Mouse (Mus musculus) intestine, postnatal 0 days (tissue): ENCODE measurements at regions not wholly inside any gene's neighbourhood (a gene's known extent, or its start where the extent isn't known, plus 50 kb on each side); places are given as distances from the start of the nearest gene placed in this dataset.
A peak's percentile ranks its signal among the peaks of the same experiment; 100 is the strongest.

Source experiments
- ATAC-seq: fragments of 200-750 bp; cut with Nextera tagmentation; 2 replicates; pipeline ENCODE4 v1.8.0; 2017; ENCODE audit warnings: mild to moderate bottlenecking, moderate TSS enrichment, moderate library complexity
- H3K27ac ChIP-seq: fragments of 300-500 bp; sonication (generic); 2 replicates; pipeline ENCODE4 v1.5.1; 2014; ENCODE audit warnings: mild to moderate bottlenecking, low read depth, low read length, moderate library complexity
- H3K27me3 ChIP-seq: fragments of 300-500 bp; sonication (generic); replicated peaks from 2 replicates; pipeline ENCODE4 v1.6.1; 2014; ENCODE audit warnings: low read length, mixed read lengths; ENCODE audit not compliant: control insufficient read depth, insufficient read depth
- H3K36me3 ChIP-seq: fragments of 300-500 bp; sonication (generic); 2 replicates; pipeline ENCODE4 v1.6.1; 2014; ENCODE audit warnings: mild to moderate bottlenecking, moderate library complexity; ENCODE audit not compliant: control insufficient read depth, insufficient read depth
- H3K4me1 ChIP-seq: fragments of 300-500 bp; sonication (generic); replicated peaks from 2 replicates; pipeline ENCODE4 v1.6.1; 2014; ENCODE audit warnings: antibody characterized with exemption, low read length, mixed read lengths; ENCODE audit not compliant: control insufficient read depth, insufficient read depth
- H3K4me2 ChIP-seq: fragments of 300-500 bp; sonication (generic); replicated peaks from 2 replicates; pipeline ENCODE4 v1.6.1; 2014; ENCODE audit warnings: low read depth, mild to moderate bottlenecking, moderate library complexity
- H3K4me3 ChIP-seq: fragments of 300-500 bp; sonication (generic); 2 replicates; pipeline ENCODE4 v1.5.1; 2014; ENCODE audit warnings: low read depth, low read length
- H3K9ac ChIP-seq: fragments of 300-500 bp; sonication (generic); 2 replicates; pipeline ENCODE4 v1.6.1; 2014; ENCODE audit warnings: mild to moderate bottlenecking, low read depth, low read length
- H3K9me3 ChIP-seq: fragments of 300-500 bp; sonication (generic); 2 replicates; pipeline ENCODE4 v1.6.1; 2016; ENCODE audit warnings: mixed run types; ENCODE audit not compliant: control insufficient read depth
- CTCF ChIP-seq: sonication (generic); IDR thresholded peaks from 2 replicates; pipeline ENCODE4 v1.5.1; 2016; ENCODE audit warnings: low read depth, mild to moderate bottlenecking, control low read depth, antibody characterized with exemption, moderate library complexity
- WGBS: fragments of 180-500 bp; shearing (Covaris S2); extraction: QIAGEN DNeasy Blood & Tissue Kit; methylation state at CpG from one replicate; pipeline ENCODE4 v1.1.7; 2014; 5-methylcytosine and 5-hydroxymethylcytosine counted together

DNA sequence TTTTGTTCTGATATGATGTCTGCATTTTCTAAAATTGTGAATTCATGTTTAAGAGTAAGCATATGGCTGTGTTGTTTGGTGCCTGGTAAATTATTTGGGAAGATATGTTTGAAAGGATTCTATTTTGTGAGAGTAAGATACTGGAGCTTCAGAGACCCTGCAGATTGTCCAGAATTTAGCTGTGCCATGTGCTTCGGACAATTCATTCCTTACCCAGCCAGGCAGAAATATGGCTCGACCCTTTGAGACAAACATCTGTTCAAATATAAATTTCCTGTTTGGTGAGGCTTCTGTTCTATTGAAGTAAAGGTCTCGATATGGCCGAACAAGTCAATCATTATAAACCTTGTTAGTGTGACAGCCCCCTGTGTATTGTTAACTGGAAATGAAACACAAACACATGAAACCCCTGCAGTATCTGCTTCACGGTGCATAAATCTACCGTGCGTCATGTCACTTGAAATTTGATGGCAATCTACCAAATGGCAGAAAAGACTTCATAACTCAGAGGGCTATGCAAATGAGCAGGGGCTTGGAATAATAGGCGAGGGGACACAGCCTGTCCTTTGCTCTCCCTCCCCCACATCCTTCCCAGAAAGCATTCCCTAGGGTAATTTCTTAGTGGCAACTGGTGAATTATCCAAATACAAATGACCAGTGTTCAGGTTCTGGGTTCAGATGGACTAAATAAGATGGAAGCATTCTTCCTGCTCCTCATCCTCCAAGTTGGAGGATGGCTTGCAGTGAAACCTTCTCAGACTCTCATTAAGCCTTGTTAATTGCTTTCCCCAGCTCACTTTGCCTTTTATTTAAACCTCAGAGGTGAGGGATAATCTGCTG lies 61.8 kb downstream of the Adcyap1 start:
- Histone ChIP-seq H3K9ac (no peak overlapping the region), H3K4me2 (no peak overlapping the region), H3K27ac (no peak overlapping the region), H3K4me3 (no peak overlapping the region), H3K27me3 (no peaks in the 10 kb centered on the region), H3K4me1 (no peaks in the 10 kb centered on the region), H3K9me3 (no peaks in the 10 kb centered on the region), H3K36me3 (no peaks in the 10 kb centered on the region)
- WGBS = 35% methylated on average over 8 of the region's 8 CpGs
- ATAC-seq = no peak
- no peak for TF ChIP-seq CTCF

DNA sequence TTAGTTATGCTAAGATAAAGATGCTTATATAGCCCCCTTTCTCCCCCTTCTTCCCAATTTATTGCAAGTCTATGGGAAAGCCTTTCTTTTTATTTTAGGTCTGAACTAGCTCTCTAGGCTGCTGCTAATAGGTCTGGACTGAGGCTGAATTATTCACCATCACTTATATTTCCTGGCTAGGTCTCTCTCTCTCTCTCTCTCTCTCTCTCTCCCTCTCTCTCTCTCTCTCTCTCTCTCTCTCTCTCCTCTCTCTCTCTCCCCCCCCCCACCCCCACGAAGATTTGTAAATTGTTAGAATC lies 62.3 kb downstream of the Adcyap1 start:
- Histone ChIP-seq H3K4me3 (no peak overlapping the region), H3K9me3 (no peaks in the 10 kb centered on the region), H3K9ac (no peak overlapping the region), H3K27me3 (no peaks in the 10 kb centered on the region), H3K27ac (no peak overlapping the region), H3K4me2 (no peak overlapping the region), H3K4me1 (no peaks in the 10 kb centered on the region), H3K36me3 (no peaks in the 10 kb centered on the region)
- no peak for TF ChIP-seq CTCF
- 20% methylated on average over 1 of the region's 1 CpGs for WGBS
- no peak for ATAC-seq

DNA sequence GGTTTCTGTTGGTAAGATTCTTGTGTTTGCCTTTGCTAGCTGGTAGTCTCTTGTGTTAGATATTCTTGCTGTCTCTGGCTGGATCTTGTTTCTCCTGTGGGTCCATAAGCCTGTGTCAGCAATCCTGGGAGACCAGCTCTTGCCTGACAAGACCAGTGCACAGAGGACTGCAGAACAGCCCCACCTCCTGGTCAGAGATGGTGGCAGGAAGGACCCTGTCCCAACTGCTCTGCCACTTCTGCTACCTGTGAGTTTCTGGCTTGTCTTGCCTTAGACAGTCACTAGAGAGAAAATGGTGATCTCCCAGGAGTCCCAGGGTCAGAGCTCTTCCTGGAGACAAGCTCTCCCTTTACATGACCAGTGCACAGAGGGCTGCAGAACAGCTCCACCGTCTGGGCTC lies 107.3 kb downstream of the Adcyap1 start:
- no peak overlapping the region for H3K4me3 ChIP-seq
- H3K9me3 ChIP-seq = no peaks in the 10 kb centered on the region
- no peaks in the 10 kb centered on the region for H3K4me1 ChIP-seq
- 11% methylated on average over 1 of the region's 1 CpGs for WGBS
- no peak overlapping the region for H3K27ac ChIP-seq
- TF ChIP-seq CTCF = peak; percentile 10; the same call in 1 of the 2 replicates
- no peaks in the 10 kb centered on the region for H3K36me3 ChIP-seq
- no peak overlapping the region for H3K9ac ChIP-seq
- ATAC-seq = no peak
- H3K27me3 ChIP-seq = no peaks in the 10 kb centered on the region
- H3K4me2 ChIP-seq = no peak overlapping the region

DNA sequence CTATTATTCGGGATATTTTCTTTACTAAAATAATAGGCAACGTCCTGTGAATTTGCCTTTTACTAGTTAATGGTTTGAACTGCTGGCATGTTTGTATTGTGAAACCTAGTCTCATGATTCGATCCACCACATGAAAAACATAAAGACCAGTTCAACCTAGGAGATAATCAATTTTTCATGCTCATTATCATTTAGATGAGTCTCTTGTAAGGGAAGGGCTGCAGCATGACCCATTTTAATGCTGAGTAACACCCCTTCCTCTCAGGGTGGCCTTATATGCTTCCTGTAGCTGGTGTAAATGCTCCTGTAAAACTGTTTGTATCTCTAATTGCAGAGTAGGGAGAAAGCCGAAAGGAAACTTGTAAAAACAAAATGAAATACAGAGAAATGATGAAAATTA lies 113.3 kb downstream of the Adcyap1 start:
- H3K36me3 ChIP-seq = no peaks in the 10 kb centered on the region
- 68% methylated on average over 4 of the region's 4 CpGs for WGBS
- no peak overlapping the region for H3K4me2 ChIP-seq
- ATAC-seq = no peak
- H3K27ac ChIP-seq = no peak overlapping the region
- no peaks in the 10 kb centered on the region for H3K9me3 ChIP-seq
- no peak overlapping the region for H3K4me3 ChIP-seq
- no peak for TF ChIP-seq CTCF
- no peaks in the 10 kb centered on the region for H3K27me3 ChIP-seq
- H3K4me1 ChIP-seq = no peaks in the 10 kb centered on the region
- no peak overlapping the region for H3K9ac ChIP-seq

DNA sequence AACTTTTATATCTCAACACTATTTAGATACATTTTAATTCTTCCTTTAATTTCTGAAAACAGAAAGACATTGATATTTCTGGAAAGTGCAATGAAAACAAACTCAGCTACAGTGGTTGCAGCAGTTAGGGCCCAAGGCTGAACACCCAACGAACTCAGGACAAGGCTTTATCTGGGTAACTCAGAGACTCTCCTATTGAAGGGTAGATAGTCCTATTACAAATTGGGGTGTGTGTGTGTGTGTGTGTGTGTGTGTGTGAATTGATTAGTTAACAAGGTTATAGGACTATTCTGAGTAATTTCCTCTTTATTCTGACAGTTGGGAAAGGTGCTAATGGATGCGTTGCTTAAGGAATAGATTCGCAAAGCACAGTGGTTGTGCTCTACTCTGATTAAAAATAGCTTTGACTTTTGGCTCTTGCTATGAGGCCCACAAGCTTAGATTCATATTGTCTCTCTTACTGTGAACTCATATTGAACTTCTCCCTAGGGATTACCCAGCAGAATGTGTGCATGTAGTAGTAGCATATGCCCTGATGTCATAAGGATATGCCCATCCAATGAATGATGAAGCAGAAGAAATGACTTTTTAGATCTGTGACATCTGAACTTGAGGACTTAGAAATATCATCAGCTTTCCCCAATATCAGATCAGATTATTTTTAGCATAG lies 114.0 kb downstream of the Adcyap1 start:
- no peak overlapping the region for H3K27ac ChIP-seq
- H3K9me3 ChIP-seq = no peaks in the 10 kb centered on the region
- ATAC-seq = no peak
- H3K4me1 ChIP-seq = no peaks in the 10 kb centered on the region
- H3K9ac ChIP-seq = no peak overlapping the region
- no peaks in the 10 kb centered on the region for H3K27me3 ChIP-seq
- WGBS = 66% methylated on average over 3 of the region's 3 CpGs
- H3K4me3 ChIP-seq = no peak overlapping the region
- H3K4me2 ChIP-seq = no peak overlapping the region
- no peaks in the 10 kb centered on the region for H3K36me3 ChIP-seq
- TF ChIP-seq CTCF = no peak

DNA sequence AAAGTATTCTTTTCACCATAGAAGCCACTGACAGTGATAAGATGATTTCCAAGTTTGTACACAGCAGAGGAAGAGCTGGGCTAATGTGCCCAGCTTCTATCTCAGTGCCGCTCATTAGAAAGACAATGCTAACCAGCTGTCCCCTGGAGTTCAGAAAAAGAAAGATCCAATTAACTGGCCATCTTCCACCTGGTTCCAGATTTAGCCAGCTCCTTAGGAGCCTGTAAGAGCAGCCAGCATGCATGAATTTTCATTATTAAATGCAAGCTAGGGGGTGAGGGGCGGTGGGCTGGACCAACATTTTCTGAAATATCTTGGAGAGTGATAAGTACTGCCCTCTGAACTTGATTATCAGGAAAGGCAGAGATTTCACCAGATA lies 114.5 kb downstream of the Adcyap1 start:
- no peak for TF ChIP-seq CTCF
- no peak overlapping the region for H3K4me2 ChIP-seq
- no peaks in the 10 kb centered on the region for H3K9me3 ChIP-seq
- 71% methylated on average over 2 of the region's 2 CpGs for WGBS
- H3K27me3 ChIP-seq = no peaks in the 10 kb centered on the region
- no peak overlapping the region for H3K4me3 ChIP-seq
- no peaks in the 10 kb centered on the region for H3K4me1 ChIP-seq
- no peak overlapping the region for H3K27ac ChIP-seq
- H3K9ac ChIP-seq = no peak overlapping the region
- no peaks in the 10 kb centered on the region for H3K36me3 ChIP-seq
- ATAC-seq = no peak
